Mouse (Mus musculus): ENCODE data around the gene Tbc1d20.

- TF ChIP-seq POLR2A (IDR thresholded peaks at IDR 0.05; ENCODE audit: borderline replicate concordance, control insufficient read depth, low read depth, low read length) (no peak), CTCF (IDR thresholded peaks at IDR 0.05; ENCODE audit: control insufficient read depth, insufficient read depth, low read length) (no peak)
These were observed 5.6 kb upstream of the Tbc1d20 start for GRCm38 (mm10) chr2:152288046-152288445.

All from bone marrow, adult 2 months (tissue).